Mouse (Mus musculus) limb, embryonic 15.5 days (tissue): ENCODE data around the gene Gm3278. TPM values are rescaled to one million over a fixed set of nuclear protein-coding genes. Genes with fewer than 3 reads are reported as not detected.
"Not testable (repeated sequence)": the region's sequence is repeated elsewhere in the genome, so short reads cannot be mapped to it uniquely, and the experiment has no call there.

Source experiments
- ATAC-seq: fragments of 200-750 bp; cut with Nextera tagmentation; 2 replicates; pipeline ENCODE4 v1.8.0; 2017; ENCODE audit warnings: low read depth, moderate TSS enrichment; ENCODE audit not compliant: insufficient number of reproducible peaks, low FRiP score, low TSS enrichment
- H3K27ac ChIP-seq: fragments of 300-500 bp; sonication (generic); 2 replicates; pipeline ENCODE4 v1.5.1; 2015; ENCODE audit warnings: moderate library complexity, mild to moderate bottlenecking, inconsistent platforms
- H3K27me3 ChIP-seq: fragments of 300-500 bp; sonication (generic); 2 replicates; pipeline ENCODE4 v1.6.1; 2015; ENCODE audit warnings: inconsistent platforms
- H3K36me3 ChIP-seq: fragments of 300-500 bp; sonication (generic); 2 replicates; pipeline ENCODE4 v1.6.1; 2015; ENCODE audit warnings: inconsistent platforms
- H3K4me1 ChIP-seq: fragments of 300-500 bp; sonication (generic); 2 replicates; pipeline ENCODE4 v1.6.1; 2015; ENCODE audit warnings: inconsistent platforms
- H3K4me2 ChIP-seq: fragments of 300-500 bp; sonication (generic); 2 replicates; pipeline ENCODE4 v1.6.1; 2015; ENCODE audit warnings: mild to moderate bottlenecking, inconsistent platforms
- H3K4me3 ChIP-seq: fragments of 300-500 bp; sonication (generic); 2 replicates; pipeline ENCODE4 v1.5.1; 2015; ENCODE audit warnings: mild to moderate bottlenecking, inconsistent platforms
- H3K9ac ChIP-seq: fragments of 300-500 bp; sonication (generic); 2 replicates; pipeline ENCODE4 v1.6.1; 2015; ENCODE audit warnings: inconsistent platforms
- H3K9me3 ChIP-seq: fragments of 300-500 bp; sonication (generic); 2 replicates; pipeline ENCODE4 v1.6.1; 2016; ENCODE audit warnings: inconsistent platforms
- WGBS: fragments of 180-500 bp; shearing (Covaris S2); methylation state at CpG from one replicate; pipeline ENCODE4 v1.1.7; 2015; 5-methylcytosine and 5-hydroxymethylcytosine counted together
- polyA plus RNA-seq: library from polyadenylated mRNA; unstranded; fragments of >200 nt; fragmentation: Nextera tagmentation; extraction: Ambion mirVana; gene quantifications from 2 replicates; pipeline ENCODE4 v1.2.1, GENCODE M21; 2015

Gene Gm3278
- polyA plus RNA-seq: not detected in 2 replicates

DNA sequence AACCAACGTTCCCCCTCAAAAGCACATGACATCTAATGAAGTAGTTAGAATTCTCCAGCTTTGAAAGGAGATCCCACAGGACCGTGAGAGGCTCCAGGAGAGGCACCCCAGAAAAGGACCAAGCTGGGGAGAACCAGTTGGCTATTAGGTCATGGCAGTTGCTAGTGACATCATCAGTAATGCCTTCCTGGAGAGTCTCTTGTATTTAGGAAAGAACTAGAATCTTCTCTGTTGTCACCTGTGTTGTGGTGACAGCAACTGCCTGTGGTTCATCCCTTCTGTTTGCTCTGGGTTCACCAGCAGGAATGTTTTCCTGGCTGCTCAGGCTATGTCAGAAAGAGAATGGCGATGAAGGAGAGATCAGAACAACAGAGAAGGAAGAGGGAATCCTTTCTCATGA, at the start of gene Gm3278:
Gene Gm3278, plus strand, starts transcription at position 301 of the 400 bp plus-strand sequence.
- not testable (repeated sequence) for H3K9ac ChIP-seq, H3K27ac ChIP-seq, H3K27me3 ChIP-seq, H3K4me1 ChIP-seq, H3K4me3 ChIP-seq, H3K4me2 ChIP-seq, H3K9me3 ChIP-seq, ATAC-seq, H3K36me3 ChIP-seq
- 67% methylated on average over 1 of the region's 3 CpGs for WGBS

GRCm38 (mm10) chr14:4855299-4855980, 36.8 kb upstream of the Gm3278 start, which contains the start of gene Gm3264:
TSS of gene Gm3264 (plus strand) at chr14:4855576.
- H3K27ac ChIP-seq, H3K9ac ChIP-seq, H3K27me3 ChIP-seq, ATAC-seq, H3K36me3 ChIP-seq, H3K4me1 ChIP-seq, H3K9me3 ChIP-seq: not testable (repeated sequence)
- Histone ChIP-seq H3K4me2 (peak within 1 kb of the TSS; percentile 62), H3K4me3 (peak within 1 kb of the TSS; percentile 37)
- WGBS: 9% methylated on average over 26 of the region's 59 CpGs

Other genes starting within 250 kb of the Gm3278 start
- not detected in 2 replicates for gene Gm3239, start 228.2 kb upstream of the Gm3278 start, polyA plus RNA-seq
- not detected in 2 replicates for gene Gm7876, start 183.2 kb upstream of the Gm3278 start, polyA plus RNA-seq
- gene Gm3252, start 165.6 kb upstream of the Gm3278 start, polyA plus RNA-seq: 0.14 TPM in 1 of 2 replicates, not detected in the other
- not detected in 2 replicates for gene Gm9602, start 116.1 kb upstream of the Gm3278 start, polyA plus RNA-seq
- not detected in 2 replicates for gene Gm3269, start 54.3 kb upstream of the Gm3278 start, polyA plus RNA-seq
- 0.31 and 0.47 TPM in 2 replicates for gene Gm3264, start 36.8 kb upstream of the Gm3278 start, polyA plus RNA-seq
- not detected in 2 replicates for gene Gm8297, start 91.5 kb downstream of the Gm3278 start, polyA plus RNA-seq
- 0.37 TPM in 1 of 2 replicates, not detected in the other for gene Gm3298, start 123.5 kb downstream of the Gm3278 start, polyA plus RNA-seq
- not detected in 2 replicates for gene 4930555G01Rik, start 158.2 kb downstream of the Gm3278 start, polyA plus RNA-seq
- gene Gm8281, start 178.6 kb downstream of the Gm3278 start, polyA plus RNA-seq: 0.21 and 0.37 TPM in 2 replicates
- not detected in 2 replicates for gene Gm8279, start 239.1 kb downstream of the Gm3278 start, polyA plus RNA-seq